26 mouse cellular contexts compared by ENCODE assay signal in the genomic region with DNA sequence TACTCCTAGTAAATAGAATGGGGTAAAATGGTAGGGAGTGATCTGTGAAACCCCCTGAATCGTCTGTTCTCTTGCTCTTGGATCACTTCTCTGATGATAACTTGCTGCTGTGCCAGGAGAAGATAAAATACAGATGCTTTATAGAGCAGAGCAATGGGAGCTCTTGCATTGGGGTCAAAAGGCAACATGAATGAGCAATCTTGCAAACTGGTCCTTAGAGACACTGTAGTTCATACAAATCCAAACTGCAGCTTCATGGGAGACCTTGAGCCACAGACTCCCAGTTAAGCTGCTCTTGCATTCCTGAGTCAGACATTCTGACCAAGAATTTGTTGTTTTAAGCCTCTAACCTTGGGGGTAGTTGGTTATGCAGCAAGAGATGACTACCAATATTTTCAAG.
"Had no signal": no experiment of that assay in that cellular context is flagged by ENCODE, and none has a peak within 500 bp of the region (broad histone marks: within the 10 kb centered on the region; RNA-seq: fewer than 3 reads in every experiment).

No protein-coding gene starts in this region.

- H3K27me3 ChIP-seq: heart, embryonic 13.5 days; heart, embryonic 15.5 days; hindbrain, embryonic 13.5 days; hindbrain, embryonic 15.5 days; kidney, embryonic 15.5 days; limb, embryonic 12.5 days; limb, embryonic 15.5 days; liver, embryonic 12.5 days had no signal

- H3K4me1 ChIP-seq: hindbrain, embryonic 13.5 days; hindbrain, embryonic 15.5 days; kidney, embryonic 15.5 days; limb, embryonic 12.5 days; limb, embryonic 15.5 days; liver, embryonic 12.5 days had no signal

- H3K27ac ChIP-seq: heart, adult 2 months; heart, embryonic 13.5 days; heart, embryonic 15.5 days; hindbrain, embryonic 13.5 days; hindbrain, embryonic 15.5 days; hindbrain, postnatal 0 days; kidney, embryonic 15.5 days; kidney, postnatal 0 days; limb, embryonic 12.5 days; limb, embryonic 15.5 days; liver, embryonic 12.5 days had no signal

- H3K9me3 ChIP-seq: heart, embryonic 13.5 days; heart, embryonic 15.5 days; hindbrain, embryonic 13.5 days; hindbrain, embryonic 15.5 days; kidney, embryonic 15.5 days; limb, embryonic 12.5 days; limb, embryonic 15.5 days; liver, embryonic 12.5 days had no signal

- ATAC-seq: hindbrain, postnatal 0 days; intestine, embryonic 16.5 days; liver, embryonic 12.5 days had no signal

- H3K9ac ChIP-seq: heart, embryonic 13.5 days; heart, embryonic 15.5 days; hindbrain, embryonic 13.5 days; hindbrain, embryonic 15.5 days; kidney, embryonic 15.5 days; limb, embryonic 12.5 days; limb, embryonic 15.5 days; liver, embryonic 12.5 days had no signal

- H3K4me2 ChIP-seq: heart, embryonic 11.5 days; heart, embryonic 13.5 days; heart, embryonic 15.5 days; hindbrain, embryonic 13.5 days; hindbrain, embryonic 15.5 days; kidney, embryonic 15.5 days; limb, embryonic 12.5 days; limb, embryonic 15.5 days; liver, embryonic 12.5 days had no signal

- H3K36me3 ChIP-seq: heart, embryonic 13.5 days; heart, embryonic 15.5 days; hindbrain, embryonic 13.5 days; hindbrain, embryonic 15.5 days; kidney, embryonic 15.5 days; limb, embryonic 12.5 days; limb, embryonic 15.5 days; liver, embryonic 12.5 days had no signal

- DNase-seq: gastrocnemius, postnatal 14 days; gastrocnemius, postnatal 36 days; heart, adult 11 months; heart, adult 2 months; heart, postnatal 14 days; heart, postnatal 36 days; kidney, adult 11 months; kidney, adult 2 months; kidney, adult 9 months; kidney, postnatal 14 days; kidney, postnatal 36 days; layer of hippocampus, adult 9-11 months; layer of hippocampus, postnatal 36 days; left cerebral cortex, postnatal 4 days had no signal

- H3K4me3 ChIP-seq: heart, adult 2 months; heart, embryonic 13.5 days; heart, embryonic 15.5 days; hindbrain, embryonic 13.5 days; hindbrain, embryonic 15.5 days; kidney, embryonic 15.5 days; limb, embryonic 12.5 days; limb, embryonic 15.5 days; liver, embryonic 12.5 days had no signal
